Mouse (Mus musculus): ENCODE measurements around the gene Gimap4.
A peak's percentile ranks its signal among the peaks of the same experiment; 100 is the strongest.

Gimap4 gene

DNA sequence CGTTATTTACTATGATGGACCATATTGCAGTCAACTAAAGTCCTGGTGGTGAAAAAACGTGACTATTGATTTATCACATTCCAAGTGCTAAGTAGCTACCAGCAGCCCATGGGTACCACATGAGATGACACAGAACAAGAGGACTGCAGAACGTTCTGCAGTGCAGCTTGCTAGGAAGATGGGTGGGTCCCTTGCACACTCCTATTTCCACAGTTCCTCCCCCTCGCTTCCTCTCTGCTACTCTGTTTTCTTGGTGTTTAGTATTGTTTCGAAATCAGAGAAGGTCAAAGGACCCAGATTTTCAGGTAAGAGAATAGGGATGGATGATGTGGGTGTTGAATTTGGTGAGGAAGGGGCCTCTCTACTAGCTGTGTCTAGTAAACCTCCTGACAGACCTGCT is at the start of gene Gimap4:
TSS of gene Gimap4 (plus strand) at position 231 of the 400 bp plus-strand sequence.
- DNase-seq (ENCODE audit: low spot score in 2 of 2): no peak

DNA sequence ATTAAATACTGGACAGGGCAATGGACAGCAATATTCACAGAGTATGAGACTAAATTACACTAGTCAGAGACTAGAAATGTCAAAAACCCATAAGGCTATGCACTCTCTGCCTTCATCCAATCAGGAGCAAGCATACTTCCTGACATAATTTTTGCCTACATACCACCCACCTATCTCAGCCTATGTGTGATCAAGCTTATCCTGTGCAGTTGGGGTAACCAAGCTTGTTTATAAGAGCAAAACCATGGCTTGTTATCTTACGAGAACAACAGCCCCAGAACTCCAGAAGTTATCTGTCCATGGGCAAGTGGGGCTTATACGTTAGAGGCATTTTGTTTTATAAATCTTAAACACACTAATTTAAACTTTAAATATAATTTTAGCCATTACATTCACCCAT is 49.2 kb upstream of the Gimap4 start:
- no peak for DNase-seq (ENCODE audit: low spot score in 2 of 2)

DNA sequence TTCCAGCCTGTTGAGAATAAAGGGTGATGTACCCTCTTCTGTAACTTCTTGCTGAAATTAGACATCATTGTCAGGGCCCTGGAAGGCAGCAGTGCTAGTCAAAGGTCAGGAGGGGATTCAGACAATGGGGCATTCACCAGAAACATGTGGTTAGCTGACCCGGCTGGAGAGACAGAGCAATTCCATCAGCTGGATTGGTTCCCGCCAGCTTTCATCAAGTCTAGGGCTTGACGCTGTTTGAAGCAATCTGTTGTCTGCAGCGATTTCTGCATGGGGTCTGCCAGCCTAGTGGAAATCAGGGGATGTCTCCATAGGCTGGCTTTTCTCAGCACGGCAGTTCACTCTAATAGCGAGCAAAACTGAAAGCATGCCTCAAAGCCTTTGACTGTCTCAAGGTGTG is 47.8 kb upstream of the Gimap4 start:
- no peak for DNase-seq (ENCODE audit: low spot score in 2 of 2)

DNA sequence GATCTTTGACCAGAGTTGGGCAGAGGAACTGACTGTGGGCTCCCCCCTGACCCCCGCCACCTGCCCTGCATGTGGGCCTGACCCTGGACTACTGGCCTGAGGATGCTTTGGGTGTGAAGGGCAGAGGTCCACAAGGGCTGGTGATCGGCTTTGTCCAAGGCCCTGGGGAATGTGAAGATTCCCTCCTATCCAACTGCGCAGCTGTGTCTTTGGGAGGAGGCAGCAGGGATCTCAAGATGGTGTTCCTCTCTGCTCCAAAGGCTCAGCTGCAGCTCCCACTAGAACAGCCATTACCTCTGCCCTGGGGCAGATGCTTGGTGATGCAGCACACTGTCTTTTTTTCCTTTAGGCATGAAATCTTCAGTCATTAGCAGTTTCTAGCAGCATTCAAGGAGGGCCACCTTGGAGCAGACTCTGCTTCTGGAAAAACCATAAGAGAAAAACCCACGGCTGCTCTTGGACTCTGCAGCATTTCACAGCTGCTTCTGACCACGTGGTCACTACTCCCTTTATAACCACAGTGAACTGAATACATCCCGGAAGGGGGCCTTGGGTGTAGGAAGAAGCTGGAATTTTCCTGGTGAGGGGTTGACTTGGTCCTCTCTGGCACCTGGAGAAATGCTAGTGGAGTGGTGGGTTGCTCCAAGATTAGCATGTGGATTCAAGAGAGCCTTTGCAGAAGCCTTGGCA is 46.4 kb upstream of the Gimap4 start:
- DNase-seq (ENCODE audit: low spot score in 2 of 2): no peak

DNA sequence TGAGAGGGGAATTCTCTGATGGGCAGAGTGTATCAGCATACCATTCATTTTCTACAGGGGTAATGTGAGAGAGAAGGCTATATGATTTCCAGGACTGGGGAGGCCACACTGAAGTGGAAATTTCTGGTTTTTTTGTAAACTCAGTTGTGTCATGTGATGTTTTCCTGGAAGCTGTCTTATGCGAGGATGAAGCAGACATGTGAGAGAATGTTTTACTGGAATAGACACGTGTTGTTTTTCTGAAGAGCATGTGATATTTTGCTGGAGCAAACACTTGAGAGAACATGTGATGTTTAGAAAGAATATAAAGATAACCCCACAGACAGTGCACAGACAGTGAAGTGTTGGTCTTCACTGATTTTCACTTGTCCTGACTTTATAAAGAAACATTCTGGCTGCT is 45.8 kb upstream of the Gimap4 start:
- no peak for DNase-seq (ENCODE audit: low spot score in 2 of 2)

DNA sequence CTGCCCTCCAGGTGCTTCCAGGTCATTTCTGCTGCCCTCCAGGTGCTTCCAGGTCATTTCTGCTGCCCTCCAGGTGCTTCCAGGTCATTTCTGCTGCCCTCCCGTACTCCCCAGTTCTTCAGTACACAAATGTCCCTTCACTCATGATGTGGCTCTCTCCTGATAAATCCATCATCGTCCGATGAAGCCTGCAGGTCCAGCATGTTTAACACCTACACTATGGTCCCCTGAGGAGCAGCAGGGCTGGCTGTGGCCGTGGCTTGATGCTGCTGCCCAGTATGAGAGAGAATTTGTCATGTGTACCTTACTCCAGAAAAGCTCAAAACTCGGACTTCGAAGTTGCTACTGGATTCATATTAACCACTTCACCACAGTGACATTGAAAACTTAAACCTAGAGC is 43.0 kb upstream of the Gimap4 start:
- DNase-seq (ENCODE audit: low spot score in 2 of 2): no peak

DNA sequence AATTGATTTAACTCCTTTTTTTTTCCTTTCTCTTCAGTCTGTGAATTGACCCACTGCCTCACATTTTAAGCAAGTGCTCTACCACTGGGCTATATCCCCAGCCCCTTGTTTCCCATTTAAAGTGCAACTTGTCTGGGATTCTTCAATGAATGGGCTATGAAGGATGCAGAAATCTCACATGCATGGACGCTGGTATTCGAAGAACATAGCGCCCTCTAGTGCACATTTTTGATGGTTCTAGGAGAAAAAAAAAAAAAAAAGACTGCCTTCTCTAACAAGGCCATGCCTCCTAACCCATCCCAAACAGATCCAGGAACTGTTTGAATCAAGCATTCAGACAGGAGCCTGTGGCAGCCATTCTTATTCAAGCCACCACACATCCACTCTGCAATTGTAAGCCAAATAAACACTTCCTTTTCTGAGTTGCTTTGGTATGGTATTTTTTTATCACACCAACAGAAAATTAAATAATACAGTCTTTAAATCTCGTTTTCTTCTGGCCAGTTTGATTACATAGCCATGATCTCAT is 41.5 kb upstream of the Gimap4 start:
- DNase-seq (ENCODE audit: low spot score in 2 of 2): no peak

DNA sequence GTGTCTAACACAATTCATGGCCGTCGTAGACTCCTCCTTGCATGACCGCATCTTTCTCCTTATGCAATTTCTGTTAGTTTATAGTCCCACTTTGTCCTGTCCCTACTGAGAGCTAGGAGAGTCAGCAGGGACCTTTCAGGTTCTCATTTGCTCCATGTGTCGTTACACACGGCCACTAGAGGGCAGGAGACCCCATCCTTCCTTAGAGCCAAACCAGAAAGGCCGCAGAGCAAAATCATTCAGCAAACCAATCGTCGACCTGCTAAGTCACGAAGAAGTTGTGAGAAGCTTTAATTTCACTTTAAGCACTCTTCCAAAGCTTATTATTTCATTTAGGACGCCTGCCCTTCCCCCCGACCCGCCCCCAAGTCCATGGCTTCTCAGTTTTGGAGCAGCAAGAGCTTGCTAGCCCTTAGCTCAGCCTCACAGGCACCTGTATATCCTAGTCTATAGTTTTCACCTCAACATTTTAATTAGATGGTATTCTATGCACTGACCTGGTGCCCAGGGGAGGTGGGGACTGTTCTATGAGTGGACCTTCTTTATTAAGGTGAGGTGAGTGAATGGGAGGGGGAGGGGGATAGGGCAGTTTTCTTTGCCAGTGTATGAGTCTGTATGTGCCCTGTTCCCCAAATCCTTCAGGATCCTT is 38.6 kb upstream of the Gimap4 start:
- peak; percentile 35 to 78 for DNase-seq (ENCODE audit: low spot score in 2 of 2)

DNA sequence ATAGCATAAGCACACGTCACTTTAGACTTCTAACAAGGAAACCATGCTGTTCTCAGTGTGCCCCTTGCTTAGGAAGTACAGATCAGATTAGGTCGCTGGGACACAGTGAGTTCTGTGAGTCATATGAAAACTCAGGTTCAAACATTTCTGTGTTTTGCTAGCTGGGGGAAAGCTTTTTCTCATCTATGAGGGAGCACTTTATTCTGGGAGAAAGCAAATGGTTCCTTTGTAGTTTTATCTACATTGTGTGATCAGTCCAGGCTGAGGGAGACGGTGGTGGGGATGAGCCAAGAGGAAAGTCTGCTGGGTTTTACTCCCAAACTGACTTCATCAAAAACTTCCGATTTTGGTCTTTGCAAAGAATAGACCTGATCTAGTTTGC is 38.0 kb upstream of the Gimap4 start:
- DNase-seq (ENCODE audit: low spot score in 2 of 2): no peak

DNA sequence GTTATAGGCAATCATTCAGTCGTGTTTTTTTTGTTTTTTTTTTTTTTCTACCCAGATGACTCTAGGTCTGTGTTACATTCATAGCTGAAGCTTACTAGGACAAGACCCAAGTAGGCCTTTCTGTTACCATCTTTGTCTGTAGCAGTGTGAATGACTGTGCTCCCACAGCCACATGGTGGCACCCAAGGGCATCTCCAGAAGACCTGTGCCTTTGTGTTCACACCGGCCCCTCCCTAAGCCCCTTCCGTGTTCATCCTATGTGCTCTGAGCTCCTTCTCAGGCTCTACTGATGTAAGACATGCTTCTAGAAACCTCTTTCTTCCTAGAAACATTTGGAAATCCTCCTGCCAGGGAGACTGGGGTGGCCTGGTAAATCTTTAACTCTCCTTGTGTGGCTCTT is 37.4 kb upstream of the Gimap4 start, which contains the start of gene Gimap8:
TSS of gene Gimap8 (plus strand) at position 240 of the 400 bp plus-strand sequence.
- DNase-seq (ENCODE audit: low spot score in 2 of 2): peak in 1 of 2 experiments; percentile 83

DNA sequence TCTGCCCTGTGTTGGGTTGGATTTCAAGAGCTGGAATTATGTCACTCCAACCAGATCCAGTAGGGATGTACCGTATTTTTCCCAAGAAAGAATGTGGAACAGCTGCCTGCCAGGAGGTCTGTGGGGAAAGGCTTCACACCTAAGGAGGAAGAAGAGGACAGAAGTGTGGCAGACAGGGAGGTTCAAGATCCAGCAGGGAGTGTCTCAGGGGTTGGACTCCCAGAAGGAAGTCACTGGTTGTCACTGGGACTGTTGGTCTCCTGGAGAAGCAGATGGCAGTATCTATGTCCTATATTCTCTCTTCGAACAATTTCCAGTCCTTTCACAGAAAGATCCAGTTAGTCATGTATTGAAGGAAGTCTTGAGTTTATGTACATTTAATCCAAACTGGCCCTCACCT is 36.7 kb upstream of the Gimap4 start:
- no peak for DNase-seq (ENCODE audit: low spot score in 2 of 2)

DNA sequence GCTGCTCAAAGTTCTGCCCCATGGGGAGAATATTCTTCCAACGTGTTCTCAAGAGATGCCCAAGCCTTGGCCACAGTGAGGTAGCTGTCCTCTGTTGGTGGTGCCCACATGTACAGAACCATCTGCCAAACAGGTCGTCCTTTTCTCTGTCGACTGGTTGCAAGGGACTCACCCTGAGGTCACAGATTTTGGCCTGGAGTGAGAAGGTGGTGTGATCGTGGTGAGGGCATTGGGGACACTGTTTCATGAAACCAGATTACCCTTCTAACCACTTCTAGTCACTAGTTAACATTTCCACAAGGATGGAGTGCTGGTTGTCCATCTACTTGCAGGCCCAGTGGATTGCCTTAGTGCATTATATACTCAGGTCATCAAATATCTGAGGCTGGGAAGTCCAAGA is 35.6 kb upstream of the Gimap4 start:
- no peak for DNase-seq (ENCODE audit: low spot score in 2 of 2)

DNA sequence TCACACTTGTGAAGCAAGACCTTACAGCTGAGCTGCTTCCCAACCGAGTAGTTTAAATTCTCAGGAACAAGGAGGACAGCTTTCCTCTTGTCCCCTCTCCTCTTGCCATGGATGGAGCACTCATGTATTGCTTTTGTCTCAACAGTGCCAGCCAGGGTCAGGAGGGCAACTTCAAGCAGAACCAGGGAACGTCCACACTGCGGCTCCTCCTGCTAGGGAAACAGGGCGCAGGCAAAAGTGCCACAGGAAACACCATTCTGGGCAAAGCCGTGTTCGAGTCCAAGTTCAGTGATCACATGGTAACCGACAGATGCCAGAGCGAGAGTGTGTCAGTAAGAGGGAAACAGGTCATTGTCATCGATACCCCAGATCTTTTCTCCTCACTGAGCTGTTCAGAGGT is 34.3 kb upstream of the Gimap4 start:
- DNase-seq (ENCODE audit: low spot score in 2 of 2): no peak

DNA sequence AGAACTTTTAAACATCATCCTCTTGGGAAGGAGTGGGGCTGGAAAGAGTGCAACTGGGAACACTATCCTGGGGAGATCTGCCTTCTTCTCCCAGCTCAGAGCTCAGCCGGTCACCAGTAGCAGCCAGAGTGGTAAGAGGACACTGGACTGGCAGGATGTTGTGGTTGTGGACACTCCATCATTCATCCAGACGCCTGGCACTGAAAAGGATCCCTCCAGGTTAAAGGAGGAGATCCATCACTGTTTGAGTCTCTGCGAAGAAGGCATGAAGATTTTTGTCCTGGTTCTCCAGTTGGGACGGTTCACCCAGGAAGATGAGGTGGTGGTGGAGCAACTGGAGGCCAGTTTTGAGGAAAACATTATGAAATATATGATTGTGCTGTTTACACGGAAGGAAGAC is 25.6 kb upstream of the Gimap4 start:
- DNase-seq (ENCODE audit: low spot score in 2 of 2): no peak

DNA sequence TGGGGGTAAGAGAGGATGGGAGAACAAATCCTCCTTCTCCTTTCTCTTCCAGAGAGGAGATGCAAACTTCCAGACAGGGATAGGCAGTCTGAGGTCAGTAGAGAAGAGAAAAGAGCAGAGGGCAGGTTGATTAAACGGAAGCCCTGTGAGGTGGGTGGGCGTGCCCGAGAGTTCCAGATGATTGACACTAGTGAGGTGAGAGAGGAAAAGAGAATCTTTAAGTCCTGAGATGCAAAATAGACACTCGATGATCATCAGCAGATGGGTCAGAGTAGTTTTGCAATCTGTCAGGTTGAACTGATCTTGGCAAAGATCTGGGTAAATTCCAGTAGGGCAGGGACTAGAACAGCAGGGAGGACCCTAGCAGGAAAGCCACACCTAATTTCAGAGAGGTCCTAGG is 19.6 kb upstream of the Gimap4 start:
- no peak for DNase-seq (ENCODE audit: low spot score in 2 of 2)

DNA sequence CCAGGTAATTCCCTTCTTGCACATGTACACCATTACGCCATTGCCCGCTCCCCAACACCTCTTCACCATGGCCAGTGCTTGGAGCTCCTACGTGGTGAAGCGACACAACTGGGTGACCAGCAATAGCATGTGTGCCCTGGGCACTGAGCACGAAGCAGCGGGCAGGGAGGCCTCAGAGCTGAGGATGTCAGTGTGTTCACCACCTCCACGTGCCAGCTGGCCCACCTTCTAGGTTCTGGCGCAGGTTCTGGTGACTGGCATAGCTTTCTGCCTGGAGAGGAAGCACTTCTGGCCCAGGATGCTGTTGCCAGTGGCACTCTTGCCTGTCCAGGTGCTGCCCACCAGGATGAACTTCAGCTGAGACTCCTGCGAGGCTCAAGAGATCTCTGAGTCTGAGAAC is 18.9 kb upstream of the Gimap4 start:
- no peak for DNase-seq (ENCODE audit: low spot score in 2 of 2)

DNA sequence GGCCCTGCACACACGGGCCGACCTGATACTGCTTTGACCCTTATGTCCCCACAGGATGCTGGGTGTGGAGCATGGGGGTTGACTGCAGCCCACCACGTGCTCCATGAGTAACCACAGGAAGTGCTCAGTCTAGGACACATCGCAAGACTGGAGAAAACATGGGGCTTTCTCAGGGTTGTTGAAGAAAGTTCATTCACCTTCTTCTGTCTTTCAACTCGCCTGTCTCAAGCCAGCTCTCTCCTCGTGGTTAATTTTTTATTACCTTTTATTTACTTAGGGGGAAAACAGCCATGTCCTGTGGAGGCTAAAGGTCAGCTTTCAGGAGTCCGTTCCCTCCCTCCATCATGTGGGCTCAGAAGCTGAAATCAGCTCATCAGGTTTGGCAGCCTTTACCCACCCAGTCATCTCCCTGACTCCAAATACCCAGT is 18.2 kb upstream of the Gimap4 start:
- no peak for DNase-seq (ENCODE audit: low spot score in 2 of 2)

DNA sequence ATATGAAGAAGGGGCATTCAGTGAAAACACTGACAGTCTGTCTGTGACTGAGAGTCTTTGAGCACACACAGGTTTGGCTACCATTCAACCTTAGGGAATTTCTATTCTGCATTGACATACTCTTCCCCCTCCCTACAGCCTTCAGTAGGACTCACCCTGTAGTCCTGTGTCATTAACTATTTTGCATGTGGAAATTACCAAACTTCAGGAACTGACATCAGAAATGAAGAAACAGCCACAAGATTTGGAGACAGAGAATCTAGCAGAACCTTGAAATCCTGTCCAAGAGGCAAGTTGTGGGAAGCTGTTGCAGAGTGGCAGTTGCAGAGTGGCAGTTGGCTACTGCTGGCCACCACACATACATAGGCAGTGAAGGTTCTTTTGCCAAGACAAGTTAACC is 16.3 kb upstream of the Gimap4 start:
- no peak for DNase-seq (ENCODE audit: low spot score in 2 of 2)

DNA sequence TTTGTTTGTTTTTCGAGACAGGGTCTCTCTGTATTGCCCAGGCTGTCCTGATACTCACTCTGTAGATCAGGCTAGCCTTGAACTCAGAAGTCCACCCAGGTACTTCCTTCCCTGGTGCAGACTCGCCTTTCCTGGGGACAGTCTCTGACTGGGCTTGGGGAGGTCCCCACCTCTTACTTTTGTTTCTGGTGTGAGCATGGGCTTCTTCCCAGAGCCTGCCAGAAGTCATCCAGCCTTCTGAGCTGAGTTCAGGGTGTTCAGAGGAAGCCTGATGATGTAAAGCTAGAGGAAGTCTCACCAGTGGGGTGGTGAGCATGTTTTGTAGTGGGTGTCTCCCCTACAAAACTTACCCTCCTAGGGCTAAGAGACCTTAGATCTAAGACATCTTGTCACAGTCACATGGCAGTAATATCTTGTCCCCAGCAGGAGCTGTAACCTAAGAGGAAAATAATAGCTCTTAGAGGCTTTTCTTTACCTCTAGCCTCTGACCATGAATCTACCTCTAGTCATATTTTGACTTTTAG is 14.8 kb upstream of the Gimap4 start:
- DNase-seq (ENCODE audit: low spot score in 2 of 2): no peak

DNA sequence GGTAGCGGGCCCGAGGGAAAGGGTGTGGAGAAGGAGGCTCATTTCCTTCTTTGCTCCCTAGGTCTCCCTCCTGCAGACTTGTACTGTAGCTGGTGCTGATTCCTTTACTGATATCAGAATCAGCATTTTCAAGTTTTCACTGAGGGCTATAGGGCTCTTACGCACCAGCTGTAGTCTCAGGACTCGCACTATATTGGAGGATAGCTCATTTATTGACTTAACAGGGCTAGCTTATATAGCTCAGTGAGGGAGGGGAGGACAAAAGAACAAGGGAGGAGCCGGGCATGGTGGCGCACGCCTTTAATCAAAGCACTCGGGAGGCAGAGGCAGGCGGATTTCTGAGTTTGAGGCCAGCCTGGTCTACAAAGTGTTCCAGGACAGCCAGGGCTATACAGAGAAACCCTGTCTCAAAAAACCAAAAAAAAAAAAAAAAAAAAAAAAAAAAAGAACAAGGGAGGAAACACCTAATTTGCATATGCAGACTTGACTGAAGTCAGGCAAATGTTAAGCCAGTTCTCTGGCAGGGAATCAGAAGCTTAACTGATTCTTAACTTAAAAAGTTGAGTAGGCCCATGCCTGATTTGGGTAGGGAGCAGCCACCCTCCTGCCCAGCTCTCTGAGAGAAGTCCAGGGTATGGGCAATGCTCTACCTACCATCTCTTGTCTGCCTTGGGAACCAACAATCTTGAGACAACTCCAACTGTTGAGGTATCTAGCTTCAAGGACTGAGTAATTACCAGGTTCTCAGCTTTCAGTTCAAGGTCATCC is 9.9 kb upstream of the Gimap4 start:
- DNase-seq (ENCODE audit: low spot score in 2 of 2): no peak

DNA sequence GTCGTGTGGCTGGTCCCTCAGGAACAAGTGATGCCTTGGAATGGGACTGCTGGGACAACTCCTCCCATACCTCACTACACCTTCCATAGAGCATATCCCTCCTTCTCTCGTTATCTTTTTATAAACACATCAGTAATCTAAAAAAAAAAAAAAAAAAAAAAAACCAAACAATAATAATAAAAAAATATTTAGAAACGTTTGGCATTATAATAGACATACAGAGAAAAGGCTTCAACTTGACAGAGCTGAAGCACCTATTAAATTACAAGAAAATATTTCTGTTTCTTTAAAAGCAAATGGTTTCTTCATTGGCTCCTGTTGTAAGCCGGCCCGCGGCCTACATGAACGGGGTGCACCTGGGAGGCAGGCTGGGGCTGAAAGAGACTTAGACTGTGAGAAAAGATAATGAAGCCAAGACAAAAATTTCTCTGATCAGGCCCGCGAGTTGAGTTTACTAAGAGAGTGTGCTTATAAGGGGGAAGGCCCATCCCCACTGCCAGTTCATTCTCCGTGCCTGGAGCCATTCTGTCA is 8.9 kb upstream of the Gimap4 start:
- no peak for DNase-seq (ENCODE audit: low spot score in 2 of 2)

All from spleen, postnatal 10 days (tissue).